Mouse (Mus musculus): ENCODE data around the gene Rad54l.

Gene Rad54l

DNA sequence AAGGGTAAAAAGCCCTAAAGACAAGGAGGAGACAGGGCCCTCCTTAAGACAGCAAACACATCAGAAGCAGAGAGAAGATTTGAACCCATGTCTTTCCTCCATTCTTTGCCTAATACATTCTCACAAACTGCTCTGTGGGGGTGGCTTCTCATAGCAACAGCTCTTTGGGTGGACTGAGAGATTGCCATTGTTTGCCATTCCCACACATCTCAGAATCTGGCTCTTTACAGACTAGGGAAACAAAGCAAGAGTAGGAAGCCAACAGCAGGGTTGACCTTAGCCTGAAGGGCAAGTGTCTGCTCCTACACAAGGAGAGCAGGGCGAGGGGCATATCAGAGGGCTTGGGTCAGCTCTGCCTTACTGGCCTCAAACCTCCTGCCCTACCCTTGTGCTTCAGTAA lies 18.2 kb upstream of the Rad54l start:
- no peak for DNase-seq (ENCODE audit: low spot score in 2 of 2)

DNA sequence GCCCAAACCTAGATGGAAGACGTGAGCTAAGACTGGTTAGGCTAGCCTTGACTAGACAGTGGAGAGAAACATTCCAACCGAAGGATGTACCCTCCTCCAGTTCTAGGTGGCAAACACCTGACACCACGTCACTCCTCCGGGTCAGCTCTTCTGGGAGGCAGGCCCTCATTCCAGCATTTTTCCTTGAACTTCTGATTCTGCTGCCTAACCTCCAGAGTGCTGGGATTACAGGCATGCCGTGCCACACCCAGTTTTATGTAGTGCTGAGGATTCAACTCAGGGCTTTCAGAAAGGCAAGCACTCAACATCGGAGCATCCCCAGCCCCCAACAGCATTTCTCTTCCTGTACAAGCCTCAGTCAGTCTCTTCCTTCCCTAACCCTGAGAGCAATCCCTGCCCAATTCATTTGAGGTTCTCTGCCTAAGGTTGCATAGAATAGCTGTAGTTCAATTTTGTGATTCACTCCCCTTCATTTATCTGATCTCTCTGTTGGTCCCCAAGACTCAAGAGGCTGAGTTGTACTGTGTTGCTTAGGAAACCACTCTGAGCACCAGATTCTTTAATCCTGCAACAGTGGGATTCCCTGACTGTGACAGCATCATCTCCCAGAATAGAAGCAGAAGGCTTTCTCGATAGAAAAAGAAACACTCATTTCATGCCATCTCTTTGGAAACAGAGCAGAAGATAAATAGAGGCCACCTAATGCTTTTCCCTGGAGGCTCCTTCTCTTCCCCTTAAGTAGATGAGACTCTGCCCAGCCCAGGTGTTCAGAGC lies 17.5 kb upstream of the Rad54l start:
- no peak for DNase-seq (ENCODE audit: low spot score in 2 of 2)

DNA sequence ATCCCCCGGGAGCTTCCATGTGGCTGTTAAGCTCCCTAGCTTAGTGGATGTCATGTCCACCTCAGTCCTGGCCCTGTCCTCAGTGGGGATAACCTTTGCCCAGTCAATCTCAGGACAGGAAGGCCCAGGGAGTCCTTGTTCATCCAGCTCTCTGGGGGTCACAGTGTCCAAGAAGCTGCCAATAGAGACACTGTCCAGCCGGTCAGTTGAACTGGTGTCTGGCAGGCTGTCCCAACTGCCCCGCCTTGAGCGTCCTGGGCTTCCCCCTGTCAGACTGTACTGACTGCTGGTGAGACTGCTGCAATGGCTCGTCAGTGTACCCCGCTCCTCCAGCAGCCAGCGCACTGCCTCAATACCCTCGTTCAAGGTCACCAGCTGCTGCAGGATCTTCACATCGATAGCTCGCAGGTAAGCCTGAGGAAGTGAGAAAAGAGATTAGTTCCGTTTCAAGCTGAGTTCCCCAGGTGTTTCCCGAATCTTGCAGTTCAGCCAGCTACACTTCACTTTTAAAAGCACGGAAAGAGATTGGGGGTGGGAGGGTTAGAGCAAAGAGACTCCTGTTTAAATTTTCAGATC lies 14.0 kb upstream of the Rad54l start:
- DNase-seq (ENCODE audit: low spot score in 2 of 2), result no peak

DNA sequence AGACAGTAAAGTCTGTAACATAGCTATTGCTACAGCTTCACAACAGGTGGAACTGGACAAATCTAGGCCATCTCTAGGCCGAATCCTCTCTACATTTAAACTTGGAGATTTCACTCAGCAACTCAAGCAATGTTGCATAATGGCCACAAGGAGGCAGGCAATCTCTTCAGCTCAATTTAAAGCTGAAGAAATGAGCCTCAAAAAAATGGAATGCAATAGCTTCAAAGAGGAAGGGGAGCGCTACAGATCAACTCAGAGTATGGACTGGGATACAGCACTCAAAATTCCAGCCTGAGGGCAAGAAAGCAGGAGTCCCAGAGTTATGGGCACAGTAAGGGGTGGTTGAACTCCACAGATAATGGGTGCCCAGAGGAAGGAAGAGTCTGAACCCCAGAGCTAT lies 11.5 kb upstream of the Rad54l start:
- no peak for DNase-seq (ENCODE audit: low spot score in 2 of 2)

DNA sequence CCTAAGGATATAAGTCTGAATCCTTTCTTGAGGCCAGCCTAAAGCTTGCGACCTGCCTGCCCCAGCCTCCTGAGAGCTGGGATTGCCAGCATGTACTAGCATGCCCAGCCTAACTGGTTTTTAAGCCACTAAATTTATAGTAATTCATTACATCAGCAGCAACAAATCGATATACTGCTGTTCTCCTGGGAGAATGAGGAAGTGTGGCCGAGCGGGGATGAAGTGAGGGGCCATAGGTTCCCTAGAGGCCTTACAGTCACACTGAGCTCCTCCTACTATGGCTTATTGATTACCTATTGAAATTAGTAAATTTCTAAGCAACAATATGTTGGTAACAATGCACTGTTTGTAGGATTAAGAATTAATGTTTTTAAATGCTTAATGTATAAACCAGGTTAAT lies 9.6 kb upstream of the Rad54l start:
- no peak for DNase-seq (ENCODE audit: low spot score in 2 of 2)

DNA sequence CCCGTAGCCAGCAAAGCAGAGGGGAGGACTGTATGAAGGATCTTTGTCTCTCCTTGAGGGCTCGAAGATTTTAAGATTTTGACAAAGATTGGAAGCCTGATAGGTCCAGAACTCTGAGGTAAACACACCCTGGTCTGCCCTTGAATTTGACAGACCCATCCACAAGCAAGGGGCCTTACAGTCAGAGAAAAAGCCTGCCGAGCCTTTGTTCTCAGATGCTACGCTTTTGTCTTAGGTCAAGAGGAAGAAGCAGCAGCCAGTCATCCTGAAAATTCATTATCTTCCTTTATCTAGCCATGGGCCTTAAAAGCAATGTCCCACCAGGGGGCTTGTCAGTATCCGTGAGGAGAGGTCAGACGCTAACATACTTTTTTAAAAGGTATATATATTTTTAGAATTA lies 4.5 kb upstream of the Rad54l start:
- DNase-seq (ENCODE audit: low spot score in 2 of 2), result no peak

DNA sequence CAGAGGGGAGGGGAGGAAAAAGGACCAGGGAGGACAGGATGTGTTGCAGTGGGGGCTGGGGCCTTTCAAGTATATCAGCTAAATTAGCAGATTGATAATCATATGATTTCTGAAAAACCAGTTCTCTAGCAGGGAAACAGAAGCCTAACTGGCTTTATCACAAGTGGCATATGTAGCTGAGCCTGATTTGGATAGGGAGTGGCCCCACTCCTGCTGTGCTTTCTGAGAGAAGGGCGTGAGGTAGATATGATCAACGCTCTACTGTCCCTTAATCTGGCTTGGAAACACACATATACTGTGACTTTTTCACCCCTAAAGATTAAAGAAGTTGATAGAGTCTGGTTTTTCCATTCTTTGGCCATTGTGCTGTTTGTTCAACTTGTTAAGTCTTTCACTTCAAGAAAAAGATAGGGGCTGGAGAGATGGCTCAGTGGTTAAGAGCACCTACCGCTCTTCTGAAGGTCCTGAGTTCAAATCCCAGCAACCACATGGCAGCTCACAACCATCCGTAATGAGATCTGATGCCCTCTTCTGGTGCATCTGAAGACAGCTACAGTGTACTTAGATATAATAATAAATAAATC lies 2.4 kb upstream of the Rad54l start:
- no peak for DNase-seq (ENCODE audit: low spot score in 2 of 2)

DNA sequence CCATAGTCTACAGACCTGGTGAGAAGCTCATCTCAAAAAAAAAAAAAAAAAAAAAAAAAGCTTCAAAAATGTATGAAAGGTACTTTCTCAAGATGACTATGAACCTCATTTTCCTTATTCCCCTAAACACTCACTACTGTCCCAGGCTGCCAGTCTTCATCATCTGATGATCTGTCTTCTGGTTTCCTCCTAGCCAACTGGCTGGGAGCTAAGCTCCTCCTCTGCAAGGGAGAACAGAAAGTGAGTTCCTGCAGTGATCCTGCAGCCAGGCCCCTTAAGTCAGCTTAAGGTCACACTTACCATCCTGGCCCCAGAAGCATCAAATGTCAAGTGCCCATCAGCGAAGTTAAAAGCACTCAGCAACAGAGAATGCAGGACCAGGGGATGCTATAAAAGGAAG lies 728 bp downstream of the Rad54l start:
- DNase-seq (ENCODE audit: low spot score in 2 of 2), result no peak

DNA sequence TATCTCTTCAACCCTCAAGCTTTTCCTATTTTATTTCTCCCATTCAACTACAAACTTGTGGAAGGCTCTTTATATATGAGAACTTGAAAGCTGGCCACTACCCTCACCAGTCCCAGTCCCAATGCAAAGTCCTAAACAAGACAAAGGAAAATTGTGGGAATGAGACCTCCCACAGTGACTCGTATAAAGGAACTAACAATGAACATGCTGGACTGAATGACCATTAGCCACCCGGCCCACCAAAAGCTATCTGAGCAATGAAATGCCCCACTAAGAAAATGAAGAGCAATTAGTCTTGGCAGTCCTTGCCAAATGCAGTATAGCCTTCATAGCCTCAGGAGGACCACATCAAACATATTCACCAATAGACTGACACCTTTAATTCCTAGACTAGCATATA lies 12.0 kb downstream of the Rad54l start:
- no peak for DNase-seq (ENCODE audit: low spot score in 2 of 2)

DNA sequence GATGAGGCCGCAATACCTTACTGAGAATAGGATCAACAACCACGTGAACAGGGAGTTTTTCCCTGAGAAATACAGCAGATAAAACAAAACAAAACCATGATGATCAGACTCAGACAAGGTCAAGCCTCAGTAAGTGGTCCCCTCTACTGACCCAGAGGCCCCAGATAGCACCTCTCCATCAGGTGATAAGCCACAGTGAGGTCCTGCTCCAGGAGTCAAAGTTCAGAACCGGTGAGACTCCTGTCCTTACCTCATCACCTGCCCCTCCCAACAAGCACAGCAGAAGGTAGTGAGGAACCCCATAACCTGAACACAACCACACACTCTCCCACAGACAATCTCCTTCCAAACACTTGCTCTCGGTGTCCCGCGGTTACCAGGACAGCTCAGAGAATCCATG lies 12.8 kb downstream of the Rad54l start:
- DNase-seq (ENCODE audit: low spot score in 2 of 2), result no peak

DNA sequence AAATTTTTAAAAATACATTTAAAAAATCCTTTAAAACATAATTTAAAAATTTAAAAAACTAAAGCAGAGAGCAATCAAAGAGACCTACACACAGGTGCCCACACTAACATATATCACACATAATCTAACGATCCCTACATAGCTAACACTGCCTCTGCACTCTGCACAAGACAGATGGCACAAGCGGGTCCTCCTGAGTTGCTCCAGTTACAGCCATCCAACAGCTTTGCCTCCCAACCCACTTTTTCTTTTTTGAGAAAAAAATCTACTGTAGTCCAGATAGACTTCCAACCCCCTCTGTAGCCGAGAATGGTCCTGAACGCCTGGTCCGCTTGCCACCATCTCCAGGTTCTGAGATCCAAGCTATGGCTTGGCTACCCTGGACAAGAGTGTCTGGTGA lies 18.2 kb downstream of the Rad54l start:
- DNase-seq (ENCODE audit: low spot score in 2 of 2), result no peak

DNA sequence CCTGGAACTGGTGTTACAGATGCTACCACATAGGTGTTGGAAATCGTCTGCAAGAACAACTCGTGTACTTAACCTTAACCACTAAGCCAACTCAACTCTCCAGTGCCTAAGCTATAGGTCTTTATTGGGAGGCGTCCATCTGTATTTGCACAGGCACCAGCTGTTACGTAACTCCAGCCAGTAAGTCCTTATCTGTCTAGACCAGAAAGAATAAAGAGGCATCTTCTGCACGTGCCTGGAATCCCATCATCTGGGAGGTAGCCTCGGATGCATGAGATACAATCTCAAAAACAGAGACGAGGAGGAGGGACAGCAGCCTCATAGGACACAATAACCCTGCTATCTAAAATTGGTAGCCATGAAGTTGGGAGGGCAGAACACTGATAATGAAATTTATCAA lies 22.5 kb downstream of the Rad54l start:
- no peak for DNase-seq (ENCODE audit: low spot score in 2 of 2)

DNA sequence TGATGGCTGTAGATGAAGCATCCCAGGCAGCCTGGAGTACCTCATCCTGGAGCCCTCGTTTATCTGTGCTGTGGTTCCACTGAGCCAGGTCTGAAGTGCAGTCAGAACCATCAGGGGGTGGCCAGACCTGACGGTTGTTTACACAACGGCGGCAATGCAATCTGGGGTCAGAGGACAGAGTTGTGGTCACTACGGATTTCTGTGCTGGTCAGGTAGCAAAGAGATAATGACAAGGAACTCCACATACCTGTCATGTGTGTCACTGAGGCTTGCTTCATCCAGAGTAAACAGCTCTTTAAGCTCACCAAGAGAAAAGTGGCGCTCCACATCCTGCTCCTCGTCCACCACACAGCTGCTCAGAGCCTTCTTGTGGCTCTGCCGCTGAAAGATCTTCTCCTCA lies 26.3 kb downstream of the Rad54l start:
- DNase-seq (ENCODE audit: low spot score in 2 of 2), result no peak

DNA sequence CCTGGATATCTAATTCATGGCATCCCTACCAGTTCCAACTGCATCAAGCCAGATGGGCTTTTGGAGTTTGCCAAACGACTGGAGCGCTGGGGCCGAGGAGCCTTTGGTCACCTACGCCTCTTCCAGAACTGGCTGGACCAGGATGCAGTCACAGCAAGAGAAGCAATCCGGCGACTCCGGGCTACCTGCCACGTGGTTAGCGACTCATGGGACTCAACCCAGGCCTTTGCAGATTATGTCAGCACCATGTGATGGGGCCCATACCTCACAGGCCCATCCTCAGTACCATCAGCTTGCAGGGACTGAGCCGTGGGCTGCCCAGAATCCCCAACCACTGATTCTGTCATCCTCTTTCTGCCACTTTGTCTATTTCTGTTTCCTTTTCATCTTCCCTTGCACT lies 27.2 kb downstream of the Rad54l start:
- DNase-seq (ENCODE audit: low spot score in 2 of 2), result no peak

DNA sequence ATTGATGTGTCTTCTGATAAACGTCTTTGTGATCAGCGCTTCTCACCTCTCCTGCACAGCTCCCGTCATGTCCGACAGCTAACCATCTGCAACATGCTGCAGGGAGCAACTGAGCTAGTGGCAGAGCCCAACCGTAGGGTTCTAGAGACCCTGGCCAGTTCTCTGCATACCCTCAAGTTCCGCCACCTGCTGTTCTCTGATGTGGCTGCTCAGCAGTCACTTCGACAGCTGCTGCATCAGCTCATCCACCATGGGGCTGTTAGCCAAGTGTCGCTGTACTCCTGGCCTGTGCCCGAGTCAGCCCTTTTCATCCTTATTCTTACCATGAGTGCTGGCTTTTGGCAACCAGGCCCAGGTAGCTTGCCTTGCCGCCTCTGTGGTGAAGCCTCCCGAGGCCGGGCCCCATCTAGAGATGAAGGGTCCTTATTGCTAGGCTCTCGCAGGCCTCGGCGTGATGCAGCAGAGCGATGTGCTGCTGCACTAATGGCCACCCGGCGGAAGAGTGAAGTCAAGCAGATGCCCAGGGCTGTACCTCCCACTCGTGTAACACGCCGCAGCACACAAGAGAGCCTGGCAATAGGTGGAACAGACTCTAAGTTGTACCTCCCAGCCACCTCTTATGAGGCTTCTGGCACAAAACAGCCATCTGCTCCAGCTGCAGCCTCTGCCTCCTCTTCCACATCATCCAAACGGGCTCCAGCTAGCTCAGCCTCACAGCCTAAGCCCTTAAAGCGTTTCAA lies 34.8 kb downstream of the Rad54l start:
- DNase-seq (ENCODE audit: low spot score in 2 of 2), result no peak

DNA sequence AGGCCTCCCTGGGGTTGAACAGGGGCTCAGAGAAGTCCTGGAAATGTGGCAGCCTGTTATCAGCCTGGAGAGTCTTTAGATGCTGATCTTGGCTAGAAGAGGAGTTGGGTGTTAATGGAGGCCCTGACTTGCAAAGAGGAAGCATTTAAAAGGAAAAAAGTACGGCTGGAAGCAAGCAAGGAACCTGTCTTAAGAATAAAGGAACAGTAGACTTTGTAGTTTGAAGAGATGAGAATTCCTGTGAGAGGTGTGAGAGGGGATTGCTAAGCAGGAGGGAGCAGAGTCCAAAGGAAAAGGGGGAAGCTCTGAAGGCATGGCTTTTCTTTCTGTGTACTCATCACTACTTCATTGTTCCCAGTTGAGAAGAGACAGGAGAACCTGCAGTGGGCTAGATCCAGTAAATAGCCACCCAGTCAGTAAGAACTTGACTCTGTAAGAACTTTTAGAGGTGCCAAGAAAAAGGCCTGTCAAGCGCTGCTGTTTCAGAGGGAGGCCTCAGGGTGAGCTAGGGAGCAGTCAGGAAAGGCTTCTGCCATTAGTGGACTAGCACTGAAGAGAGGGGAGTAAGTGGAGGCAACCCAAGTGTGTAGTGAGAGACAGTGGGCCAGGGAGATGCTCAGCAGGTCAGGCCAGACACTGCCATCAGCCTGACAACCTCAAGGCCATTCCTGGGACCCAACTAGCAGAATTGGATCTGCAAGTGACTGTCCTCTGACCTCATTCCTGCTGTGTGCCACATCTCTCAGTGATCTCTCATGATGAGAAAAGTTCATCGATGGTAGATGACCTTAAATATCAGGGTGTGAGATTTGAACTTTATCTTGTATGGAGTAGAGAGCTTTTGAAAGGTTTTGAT lies 46.0 kb downstream of the Rad54l start:
- DNase-seq (ENCODE audit: low spot score in 2 of 2), result no peak

DNA sequence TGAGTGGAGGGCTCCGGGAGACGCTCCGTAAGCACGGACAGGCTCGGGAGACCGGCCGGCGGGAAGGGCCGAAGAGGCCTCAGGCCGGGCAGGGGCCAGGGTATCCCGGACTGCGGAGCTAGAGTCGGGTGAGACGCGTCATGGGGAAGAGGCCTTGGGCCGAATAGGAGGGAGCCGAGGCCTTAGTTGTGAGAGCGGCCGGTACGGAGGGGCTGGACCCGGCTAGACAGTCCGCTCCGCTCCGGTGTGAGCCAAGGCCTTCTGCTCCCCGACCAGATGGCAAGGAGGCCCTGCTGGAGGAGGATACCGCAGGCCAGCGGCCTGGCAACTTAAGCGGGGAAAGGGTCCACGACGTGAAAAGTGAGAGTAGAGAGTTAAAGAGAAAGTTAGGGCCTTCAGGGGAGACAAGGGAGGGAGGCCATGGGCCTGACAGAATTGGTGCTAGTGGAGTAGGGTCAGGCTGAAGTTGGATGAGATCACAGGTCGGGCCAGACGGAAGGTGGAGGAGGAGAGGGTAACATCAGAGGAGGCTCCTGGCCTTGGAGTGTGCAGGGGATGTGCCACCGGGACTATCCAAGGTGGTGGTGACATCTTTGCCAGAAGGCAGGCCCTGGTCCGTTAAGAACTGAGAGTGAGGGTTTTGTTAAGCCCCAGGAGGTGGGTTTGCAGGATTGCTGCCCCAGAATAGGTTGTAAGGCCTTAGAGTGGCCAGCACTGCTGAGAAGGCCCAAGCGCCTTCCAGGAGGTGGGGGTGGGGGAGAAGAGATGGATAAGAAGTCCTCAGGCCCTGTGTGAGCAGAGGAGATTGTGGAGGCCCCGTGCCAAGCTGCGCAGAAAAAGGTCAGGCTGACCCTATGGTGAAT lies 46.9 kb downstream of the Rad54l start:
- DNase-seq (ENCODE audit: low spot score in 2 of 2), result peak in 1 of 2 experiments; percentile 32

DNA sequence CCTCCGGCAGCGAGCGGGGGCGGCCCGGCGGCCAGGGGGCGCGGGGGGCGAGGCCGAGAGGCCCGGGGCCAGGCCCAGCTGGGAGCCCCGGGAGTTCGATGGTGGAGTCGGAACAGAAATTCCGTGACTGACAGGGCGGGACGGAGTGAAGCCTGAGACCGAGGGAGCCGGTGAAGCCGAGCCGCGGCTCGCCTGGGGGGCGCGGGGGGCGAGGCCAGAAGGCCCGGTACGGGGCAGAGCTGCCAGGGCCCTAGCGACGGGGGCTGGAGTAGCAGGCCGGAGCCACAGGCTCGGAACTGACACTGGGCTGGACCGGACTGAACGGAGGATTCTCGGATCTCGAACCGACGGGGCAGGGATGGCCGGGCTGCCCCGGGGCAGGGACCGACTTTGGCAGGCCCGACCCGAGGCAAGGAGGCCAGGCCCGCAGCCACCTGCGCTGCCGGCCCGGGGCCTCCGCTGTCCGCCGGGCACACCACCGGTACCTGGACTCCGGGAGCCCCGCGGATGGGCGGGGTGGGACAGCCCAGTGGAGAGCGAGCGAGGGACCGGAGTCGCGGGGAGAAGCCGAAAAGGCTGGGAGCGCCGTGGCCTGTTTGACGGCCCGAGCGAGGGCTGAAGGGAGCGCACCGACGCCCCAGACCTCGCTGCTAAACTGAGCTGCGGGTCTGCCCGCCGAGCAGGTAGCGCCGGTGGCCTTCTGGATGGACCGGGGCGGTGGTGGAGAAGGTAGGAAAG lies 47.7 kb downstream of the Rad54l start:
- peak; percentile 53 to 71 for DNase-seq (ENCODE audit: low spot score in 2 of 2)

DNA sequence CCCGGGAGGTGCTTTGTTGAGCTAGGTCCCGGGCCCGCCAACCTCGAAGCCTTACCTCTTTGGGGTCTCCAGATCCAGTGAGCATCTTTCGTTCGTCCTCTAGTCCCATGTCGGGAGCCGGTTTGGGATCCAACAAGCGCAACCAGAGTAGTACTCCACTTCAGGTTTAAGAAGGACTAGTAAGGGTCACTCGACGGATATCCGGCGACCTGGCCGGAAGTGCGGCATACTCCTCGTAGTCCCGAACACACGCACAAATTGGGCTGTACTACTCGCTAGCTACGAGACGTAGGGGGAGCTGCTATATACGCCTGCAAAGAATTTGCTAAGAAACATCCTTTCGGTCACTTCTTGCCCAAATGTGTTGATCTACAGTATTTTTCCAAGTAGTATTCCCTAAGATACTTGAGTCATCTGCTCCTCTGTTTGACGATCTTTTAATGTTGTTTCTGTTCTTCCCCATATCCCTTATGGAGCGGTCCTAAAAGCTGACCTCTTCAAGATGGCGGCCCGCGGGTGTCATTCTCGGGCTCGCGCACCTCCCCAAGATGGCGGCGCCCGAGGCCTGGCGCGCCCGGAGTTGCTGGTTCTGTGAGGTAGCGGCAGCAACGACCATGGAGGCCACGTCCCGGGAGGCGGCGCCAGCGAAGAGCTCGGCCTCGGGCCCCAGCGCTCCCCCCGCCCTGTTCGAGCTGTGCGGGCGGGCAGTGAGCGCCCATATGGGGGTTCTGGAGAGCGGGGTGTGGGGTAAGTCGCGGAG lies 48.4 kb downstream of the Rad54l start, which contains the start of the genes Uqcrh and Lrrc41:
TSS of gene Uqcrh (minus strand) at position 211 of the 760 bp plus-strand sequence.
TSS of gene Lrrc41 (plus strand) at position 409 of the 760 bp plus-strand sequence.
- peak; percentile 92 to 95 for DNase-seq (ENCODE audit: low spot score in 2 of 2)
